Mouse (Mus musculus) kidney, postnatal 10 days (tissue): ENCODE data around the gene 2310030G06Rik.

Source experiments
- DNase-seq: peaks from one replicate; pipeline ENCODE4 v3.0.0; 2021; ENCODE audit warnings: mixed read lengths

The 2310030G06Rik gene

GRCm38 (mm10) chr9:50746214-50746677, at the start of gene 2310030G06Rik:
Gene 2310030G06Rik, minus strand, starts transcription at chr9:50746536.
- DNase-seq = peak; percentile 80

GRCm38 (mm10) chr9:50795266-50795665, 48.9 kb upstream of the 2310030G06Rik start:
- no peak for DNase-seq

- peak; percentile 55 for DNase-seq
Measured at GRCm38 (mm10) chr9:50782155-50782554, 35.8 kb upstream of the 2310030G06Rik start.

DNA sequence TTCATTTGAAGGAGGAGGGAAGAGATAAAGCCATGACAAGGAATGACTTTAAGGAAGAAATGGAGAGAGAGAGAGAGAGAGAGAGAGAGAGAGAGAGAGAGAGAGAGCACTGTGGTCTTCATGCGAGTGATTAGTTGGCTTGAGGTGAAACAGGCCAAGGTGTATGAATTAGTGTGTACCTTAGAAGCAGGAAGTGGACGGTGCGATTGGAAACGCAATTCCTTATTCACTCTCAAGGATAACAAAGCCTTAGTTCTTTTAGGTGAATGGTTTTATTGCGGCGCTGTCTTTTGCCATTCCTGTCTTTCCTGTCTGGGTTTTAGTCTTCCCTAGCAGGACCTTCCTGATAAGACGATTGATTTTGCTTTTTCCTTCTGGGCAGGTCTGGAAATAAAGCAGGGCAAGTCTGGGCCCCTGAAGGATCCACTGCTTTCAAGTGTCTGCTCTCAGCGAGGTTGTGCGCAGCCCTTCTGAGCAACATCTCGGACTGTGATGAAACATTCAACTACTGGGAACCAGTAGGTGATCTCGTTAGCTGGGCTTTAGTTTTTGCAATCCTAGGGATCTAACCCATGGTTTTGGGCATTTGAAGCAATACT, 29.9 kb upstream of the 2310030G06Rik start:
- DNase-seq = no peak

DNA sequence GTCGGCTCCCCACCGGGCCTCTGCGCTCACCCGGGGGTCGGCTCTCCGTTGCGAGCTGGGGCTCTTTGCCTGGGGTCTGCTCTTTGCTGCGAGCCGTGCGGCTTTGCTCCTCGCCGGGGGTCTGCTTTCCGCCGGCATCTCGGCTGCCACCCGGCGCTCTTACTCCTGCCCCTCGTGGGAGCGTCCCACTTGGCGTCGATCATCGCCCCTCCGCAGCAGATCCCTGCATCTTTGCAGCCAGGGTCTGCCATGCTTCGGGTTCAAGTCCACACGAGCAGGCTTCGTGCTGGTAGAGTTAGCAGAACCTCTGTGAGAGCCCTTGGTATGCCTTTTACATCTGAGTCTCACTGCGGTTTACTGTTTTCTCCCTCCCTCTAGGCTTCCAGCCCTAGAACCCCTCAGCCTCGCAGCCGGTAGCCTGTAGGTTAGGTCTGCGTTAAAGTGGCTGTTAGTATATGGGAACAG, 29.4 kb upstream of the 2310030G06Rik start:
- DNase-seq = no peak

DNA sequence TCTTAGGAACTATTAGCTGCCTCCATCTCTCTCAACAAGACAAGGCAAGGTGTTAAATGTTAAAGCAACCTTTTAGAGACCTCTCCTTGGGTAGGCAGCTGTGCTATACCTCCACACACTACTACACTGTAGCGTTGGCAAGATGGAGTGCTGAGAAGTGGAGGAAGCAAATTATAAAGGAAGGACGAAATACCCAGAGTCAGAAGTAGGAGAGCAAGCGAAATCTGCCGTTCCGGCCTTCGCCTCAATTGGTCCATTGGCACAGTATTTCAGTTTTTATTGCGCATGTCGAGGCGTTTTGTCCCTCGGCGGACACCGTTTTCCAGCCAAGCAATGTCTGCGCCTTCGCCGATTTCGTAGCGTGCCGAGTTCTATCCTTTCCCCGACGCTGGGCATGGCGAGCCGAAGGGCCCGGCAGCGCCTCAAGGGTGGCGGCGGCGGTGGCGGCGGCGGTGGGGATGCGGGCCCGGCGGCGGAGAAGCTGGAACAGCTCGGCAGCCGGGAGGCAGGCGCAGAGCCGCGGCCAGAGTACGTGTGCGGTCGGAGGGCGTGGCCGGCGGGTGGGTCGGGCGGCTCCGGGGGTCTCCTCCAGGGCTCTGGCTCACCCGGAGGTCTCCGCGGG, 28.8 kb upstream of the 2310030G06Rik start, which contains the start of the genes Alg9 and 1110032A03Rik:
Alg9 (plus strand) TSS at position 29 of the 622 bp plus-strand sequence.
1110032A03Rik (minus strand) TSS at position 530 of the 622 bp plus-strand sequence.
- DNase-seq = peak; percentile 94

DNA sequence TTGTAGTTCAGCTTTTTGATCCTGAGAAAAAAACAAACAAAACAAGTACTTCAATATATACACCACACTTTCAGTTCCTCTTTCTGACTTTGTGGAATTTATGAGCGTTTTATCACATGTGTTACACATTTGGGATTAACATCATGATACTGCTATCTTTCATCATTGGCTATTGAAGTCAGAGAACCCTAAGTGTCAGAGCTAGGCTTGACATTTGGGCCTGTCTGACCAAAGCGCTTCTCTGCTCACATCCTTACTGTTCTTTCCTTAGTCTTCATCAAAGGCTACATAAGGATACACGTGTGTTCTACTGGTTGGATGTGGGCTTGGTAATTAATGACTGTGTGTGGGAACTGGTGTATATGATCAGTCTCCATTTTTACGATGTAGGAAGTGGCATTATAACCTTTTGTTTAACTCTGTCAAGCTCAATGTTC, 27.7 kb upstream of the 2310030G06Rik start:
- DNase-seq = no peak

- no peak for DNase-seq
Measured at GRCm38 (mm10) chr9:50770011-50770410, 23.7 kb upstream of the 2310030G06Rik start.

DNA sequence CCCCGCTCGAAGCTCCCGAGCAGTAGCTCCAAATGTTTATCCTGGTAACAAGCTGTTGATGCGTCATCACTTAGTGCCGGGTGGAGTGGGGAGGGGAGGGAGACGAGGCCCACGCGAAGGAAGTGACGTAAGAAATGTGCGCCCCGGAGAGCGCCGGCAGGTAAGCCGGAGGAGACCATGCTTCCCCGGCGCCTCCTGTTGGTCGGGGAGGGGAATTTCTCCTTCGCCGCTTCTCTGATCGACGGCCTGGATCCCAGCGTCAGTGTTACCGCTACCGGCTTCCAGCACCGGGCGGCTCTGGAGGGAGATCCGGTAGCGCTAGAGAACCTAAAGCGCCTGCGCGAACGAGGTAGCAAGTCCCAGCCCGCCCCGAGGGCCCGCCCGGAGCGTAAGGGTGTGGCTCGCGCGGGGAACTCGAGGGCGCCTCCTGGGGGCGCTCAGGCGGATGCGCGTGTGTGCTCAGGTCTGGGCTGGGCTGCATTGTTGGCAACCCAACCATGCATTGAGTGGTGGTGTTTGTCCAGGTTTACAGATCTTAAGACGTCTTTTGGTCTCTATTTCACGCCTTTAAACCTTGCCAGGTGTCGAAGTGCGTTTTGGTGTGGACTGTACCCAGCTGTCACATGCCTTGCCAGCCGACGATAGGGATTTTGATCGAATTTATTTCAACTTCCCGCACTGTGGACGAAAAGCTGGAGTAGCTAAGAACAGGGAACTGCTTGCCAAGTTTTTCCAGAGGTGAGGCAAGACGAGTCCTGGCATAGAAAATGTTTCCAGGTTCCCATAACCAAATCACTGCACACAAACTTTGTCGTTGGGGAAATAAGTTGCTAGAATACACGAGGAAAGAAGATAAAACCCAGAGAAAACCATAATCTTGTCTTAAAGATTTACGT, 22.0 kb upstream of the 2310030G06Rik start, which contains the start of gene Fdxacb1:
Fdxacb1 (plus strand) TSS at position 130 of the 896 bp plus-strand sequence.
- peak; percentile 99 for DNase-seq

GRCm38 (mm10) chr9:50767531-50768106, 21.3 kb upstream of the 2310030G06Rik start:
- no peak for DNase-seq

GRCm38 (mm10) chr9:50763331-50763730, 17.0 kb upstream of the 2310030G06Rik start:
- peak; percentile 44 for DNase-seq

DNA sequence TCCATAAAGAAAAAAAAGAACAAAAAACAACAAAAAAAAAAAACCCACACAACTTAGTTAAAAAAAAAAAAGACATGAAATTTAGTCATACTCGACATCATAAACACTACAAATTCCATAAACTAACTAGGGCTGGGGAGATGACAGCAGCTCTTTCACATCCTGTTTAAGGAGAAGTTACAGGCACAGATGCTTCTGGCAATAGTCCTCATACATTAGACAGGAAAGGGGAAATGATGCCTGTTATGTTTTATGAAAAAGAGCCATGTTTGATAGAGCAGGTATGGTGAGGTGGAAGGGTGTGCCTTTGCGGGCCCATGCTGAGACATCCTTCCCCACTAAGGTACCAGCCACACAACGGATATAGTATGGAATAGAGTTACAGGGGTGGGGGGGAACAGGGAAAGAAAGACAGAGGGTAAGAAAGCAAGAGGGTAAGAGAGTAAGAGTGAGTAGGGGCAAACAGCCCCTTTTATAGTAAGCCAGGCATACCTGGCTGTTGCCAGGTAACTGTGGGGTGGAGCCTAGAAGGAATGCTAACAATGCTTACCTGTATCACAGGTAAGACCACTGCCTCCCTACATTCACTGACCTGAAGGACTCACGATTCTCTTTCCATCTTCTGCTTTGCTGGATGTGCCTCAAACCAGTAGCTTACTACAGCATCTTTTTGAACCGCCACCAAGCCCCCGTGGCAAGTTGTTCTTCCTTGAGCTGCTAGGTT, 15.3 kb upstream of the 2310030G06Rik start:
- no peak for DNase-seq

GRCm38 (mm10) chr9:50756711-50757110, 10.4 kb upstream of the 2310030G06Rik start:
- DNase-seq = no peak

- DNase-seq = no peak
Measured at GRCm38 (mm10) chr9:50753947-50754346, 7.6 kb upstream of the 2310030G06Rik start.

GRCm38 (mm10) chr9:50752784-50753615, 6.7 kb upstream of the 2310030G06Rik start:
- DNase-seq = peak; percentile 85

- peak; percentile 61 for DNase-seq
Measured at GRCm38 (mm10) chr9:50752054-50752602, 5.8 kb upstream of the 2310030G06Rik start, which contains the start of gene Hspb2. Gene Hspb2, minus strand, starts transcription at chr9:50752354.

DNA sequence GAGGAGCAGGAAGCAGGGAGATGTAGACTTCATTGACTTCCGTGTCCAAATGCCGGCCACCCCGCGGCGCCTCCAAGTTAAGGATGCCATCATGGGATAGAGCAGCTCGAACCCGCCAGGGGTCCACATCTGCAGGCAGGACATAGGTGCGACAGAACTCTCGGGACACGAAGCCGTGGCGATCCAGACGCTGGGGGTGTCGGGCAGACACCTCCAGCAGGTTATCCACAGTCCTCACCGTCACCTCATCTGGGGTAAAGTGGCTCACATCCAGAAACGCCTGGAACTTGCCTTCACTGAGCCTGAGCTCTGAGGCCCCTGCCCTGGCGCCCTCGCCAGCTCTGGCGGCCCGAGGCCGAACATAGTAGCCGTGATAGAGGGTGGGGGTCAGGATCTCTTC, 5.0 kb upstream of the 2310030G06Rik start, which contains the start of gene Cryab:
Cryab (plus strand) TSS at position 3 of the 400 bp plus-strand sequence.
- DNase-seq = no peak

DNA sequence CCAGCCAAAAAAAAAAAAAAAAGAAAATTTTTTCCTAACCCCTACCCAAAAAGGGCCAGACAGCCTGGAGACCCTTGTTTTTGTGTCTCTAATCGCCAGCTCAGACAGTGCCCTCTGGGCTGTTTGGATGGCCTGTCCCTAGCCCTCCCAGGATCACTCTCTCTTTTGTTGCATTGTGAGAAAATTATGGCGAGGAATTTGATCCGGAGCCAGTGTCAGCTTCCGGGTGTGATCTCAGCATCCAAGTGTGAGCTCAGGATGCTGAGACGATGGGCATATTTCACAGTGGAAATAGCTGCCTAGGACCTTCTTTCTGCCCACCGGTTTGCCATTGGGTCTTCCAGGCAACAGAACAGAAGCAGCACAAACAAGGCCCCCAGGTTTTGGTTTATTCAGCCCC, 4.4 kb upstream of the 2310030G06Rik start:
- DNase-seq = no peak

- DNase-seq = no peak
Measured at GRCm38 (mm10) chr9:50745806-50746205, 530 bp downstream of the 2310030G06Rik start.

DNA sequence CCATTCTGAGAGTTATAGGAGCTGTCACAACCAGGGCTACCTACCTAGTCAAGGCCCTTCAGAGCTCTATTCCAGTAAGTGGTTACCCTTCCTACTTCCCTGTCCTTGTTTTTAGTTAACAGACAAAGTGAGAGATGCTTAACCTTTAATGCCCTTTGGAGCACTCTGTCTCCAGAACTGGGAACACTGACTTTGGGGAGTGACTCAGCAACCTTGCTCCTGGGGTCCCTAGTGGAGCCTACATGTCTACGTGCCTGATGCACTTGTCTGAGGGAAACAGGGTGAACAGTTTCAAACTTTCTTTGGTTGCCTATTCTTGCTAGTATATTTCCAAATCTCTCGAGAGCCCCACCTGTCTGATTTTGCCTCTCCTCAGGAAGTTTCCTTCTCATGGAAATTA, 3.6 kb downstream of the 2310030G06Rik start:
- no peak for DNase-seq
